Mouse (Mus musculus): ENCODE data around the gene Taf9. TPM values are rescaled to one million over a fixed set of nuclear protein-coding genes. Genes with fewer than 3 reads are reported as not detected.

Gene Taf9
- polyA plus RNA-seq (2015; fragmentation: Nextera tagmentation; extraction: Ambion mirVana), result 30.0 and 42.4 TPM in 2 replicates

DNA sequence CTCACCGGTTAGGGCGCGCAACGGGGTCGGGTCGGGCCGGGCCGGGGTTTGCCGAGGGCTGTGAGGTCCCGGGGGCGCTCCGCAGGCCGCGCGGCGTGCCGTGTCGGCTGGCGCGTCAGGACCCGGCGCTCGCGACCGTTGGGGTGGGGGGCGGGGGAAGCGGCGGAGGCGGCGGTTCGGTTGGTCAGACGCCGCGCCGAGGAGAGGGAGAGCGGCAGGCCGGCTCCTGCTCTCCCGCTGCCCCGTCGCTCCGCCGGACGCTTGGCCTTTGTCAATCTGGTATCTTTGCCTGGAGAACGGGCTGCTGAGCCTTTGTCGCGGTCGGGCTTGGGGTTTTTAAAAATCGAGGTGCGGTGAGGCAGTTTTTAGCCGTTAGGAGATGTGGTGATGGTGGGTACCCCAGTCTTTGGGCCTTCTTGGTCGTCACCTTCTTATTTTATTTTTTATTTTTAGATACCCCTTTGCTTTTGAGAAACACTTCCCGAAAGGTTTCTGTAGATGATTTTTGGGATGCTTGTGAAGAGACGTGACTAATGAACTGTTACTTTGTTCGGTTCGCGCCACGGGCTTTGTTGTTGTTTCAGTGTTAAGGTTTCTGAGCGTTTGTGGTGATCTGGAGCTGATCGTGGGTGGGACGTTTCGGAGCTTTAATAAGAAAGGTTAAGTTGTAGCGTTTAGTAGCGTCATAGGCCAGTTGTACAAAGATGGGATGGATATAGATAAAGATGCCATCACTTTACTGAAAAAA lies at the start of gene Taf9:
Gene Taf9, plus strand, starts transcription at position 141 of the 748 bp plus-strand sequence.

DNA sequence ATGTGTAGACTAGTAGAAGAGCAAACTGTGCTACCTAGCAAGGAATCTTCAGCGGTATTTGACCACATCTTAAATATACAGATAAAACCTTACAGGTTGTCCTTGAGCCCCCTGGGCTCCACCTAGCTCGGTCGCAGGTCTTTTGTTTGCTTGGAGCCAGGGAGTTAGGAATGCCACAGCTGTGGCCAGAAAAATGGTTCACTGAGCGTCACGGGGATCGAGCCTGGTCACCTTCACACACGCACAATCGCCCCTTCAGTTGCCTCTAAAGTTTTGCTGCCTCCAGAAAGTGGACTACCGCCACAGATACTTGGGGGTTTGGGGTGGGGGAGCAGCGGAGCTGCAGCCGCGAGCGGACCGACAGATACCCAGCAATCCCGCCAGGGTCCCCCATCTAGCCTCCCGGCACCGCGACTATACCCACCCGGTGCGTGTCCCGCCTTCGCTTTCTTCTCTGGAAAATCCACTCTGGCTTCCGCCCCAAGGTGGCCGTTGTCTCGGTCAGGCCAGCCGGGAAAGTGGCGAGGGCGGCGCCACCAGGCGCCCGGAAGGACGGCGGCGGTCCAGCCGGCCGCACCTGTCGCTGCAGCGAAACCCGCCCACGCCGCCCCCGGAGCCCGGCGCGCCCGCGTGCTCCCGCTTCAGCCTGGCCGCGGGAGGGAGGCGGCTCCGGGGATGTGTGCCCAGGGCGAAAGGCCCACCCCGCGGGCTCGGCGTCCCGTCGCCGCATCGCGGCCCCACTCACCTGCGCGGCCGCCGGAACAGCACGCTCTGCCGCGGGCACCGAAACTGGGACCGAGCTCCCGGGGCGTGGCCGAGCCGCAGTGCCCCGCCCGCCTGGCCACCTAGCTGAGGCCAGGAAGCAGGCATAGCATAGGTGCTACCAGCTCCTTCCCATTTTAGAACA lies 34.9 kb upstream of the Taf9 start, which contains the start of gene Marveld2:
Gene Marveld2, minus strand, starts transcription at position 791 of the 907 bp plus-strand sequence.

GRCm38 (mm10) chr13:100650550-100651438 lies 585 bp upstream of the Taf9 start, which contains the start of the genes Ak6 and Rad17:
TSS of gene Ak6 (plus strand) at chr13:100650979.
TSS of gene Rad17 (minus strand) at chr13:100651051.

GRCm38 (mm10) chr13:100669291-100670022 lies 18.1 kb downstream of the Taf9 start, which contains the start of gene Ccdc125:
TSS of gene Ccdc125 (plus strand) at chr13:100669717.

Other genes with a start within 250 kb of the Taf9 start
- gene Naip1, start 198.7 kb upstream of the Taf9 start, polyA plus RNA-seq (2015; fragmentation: Nextera tagmentation; extraction: Ambion mirVana), result not detected in 2 replicates
- gene Gtf2h2, start 159.0 kb upstream of the Taf9 start, polyA plus RNA-seq (2015; fragmentation: Nextera tagmentation; extraction: Ambion mirVana), result 39.6 and 41.1 TPM in 2 replicates
- gene Ocln, start 98.9 kb upstream of the Taf9 start, polyA plus RNA-seq (2015; fragmentation: Nextera tagmentation; extraction: Ambion mirVana), result 0.25 and 0.28 TPM in 2 replicates
- gene Marveld2, start 34.6 kb upstream of the Taf9 start, polyA plus RNA-seq (2015; fragmentation: Nextera tagmentation; extraction: Ambion mirVana), result 0.67 and 0.91 TPM in 2 replicates
- gene Ak6, start 600 bp upstream of the Taf9 start, polyA plus RNA-seq (2015; fragmentation: Nextera tagmentation; extraction: Ambion mirVana), result 202 and 214 TPM in 2 replicates
- gene Rad17, start 528 bp upstream of the Taf9 start, polyA plus RNA-seq (2015; fragmentation: Nextera tagmentation; extraction: Ambion mirVana), result 16.4 and 18.2 TPM in 2 replicates
- gene Ccdc125, start 18.1 kb downstream of the Taf9 start, polyA plus RNA-seq (2015; fragmentation: Nextera tagmentation; extraction: Ambion mirVana), result 8.3 and 10.5 TPM in 2 replicates
- 54.3 and 54.8 TPM in 2 replicates for gene Cdk7, start 79.4 kb downstream of the Taf9 start, polyA plus RNA-seq (2015; fragmentation: Nextera tagmentation; extraction: Ambion mirVana)
- 166 and 190 TPM in 2 replicates for gene Mrps36, start 93.1 kb downstream of the Taf9 start, polyA plus RNA-seq (2015; fragmentation: Nextera tagmentation; extraction: Ambion mirVana)
- gene Cenph, start 124.3 kb downstream of the Taf9 start, polyA plus RNA-seq (2015; fragmentation: Nextera tagmentation; extraction: Ambion mirVana), result 58.5 and 69.3 TPM in 2 replicates
- gene Ccnb1, start 135.0 kb downstream of the Taf9 start, polyA plus RNA-seq (2015; fragmentation: Nextera tagmentation; extraction: Ambion mirVana), result 192 and 221 TPM in 2 replicates
- 29.0 and 34.3 TPM in 2 replicates for gene Slc30a5, start 181.8 kb downstream of the Taf9 start, polyA plus RNA-seq (2015; fragmentation: Nextera tagmentation; extraction: Ambion mirVana)

Measured in spleen, postnatal 0 days (tissue).